ENCODE assay signal across 22 mouse cellular contexts in the genomic region with DNA sequence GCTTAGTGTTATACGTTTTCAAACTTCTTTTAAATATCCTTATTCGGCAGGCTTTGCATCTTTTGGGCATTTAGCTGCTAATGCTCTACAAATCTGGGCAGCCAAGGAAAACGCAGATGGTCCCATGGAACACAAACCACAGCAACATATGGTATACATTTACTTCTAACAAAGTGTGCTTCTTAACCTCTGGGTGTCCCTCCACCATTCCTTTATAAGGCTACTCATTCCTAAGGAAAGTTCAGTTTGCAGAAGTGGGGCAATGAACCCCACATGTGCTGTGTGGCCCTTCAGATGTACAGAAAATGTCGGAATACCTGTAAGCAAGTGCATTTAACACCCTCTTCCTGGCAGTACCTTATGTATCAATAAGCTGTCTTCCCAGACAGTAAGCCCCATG. TPM values are rescaled to one million over a fixed set of nuclear protein-coding genes. Genes with fewer than 3 reads are reported as not detected.
DNase-seq lines count a peak whose midpoint lies in the region; ATAC-seq and TF ChIP-seq lines count a peak whose summit lies in the region.
"Had no signal": no experiment of that assay in that cellular context is flagged by ENCODE, and none has a peak within 500 bp of the region (broad histone marks: within the 10 kb centered on the region; RNA-seq: fewer than 3 reads in every experiment).

No protein-coding gene starts in this region.

- no peak overlapping the region for H3K9ac ChIP-seq in embryonic facial prominence, embryonic 14.5 days (ENCODE audit: low read depth, low read length)
- no peak overlapping the region for H3K9ac ChIP-seq in limb, embryonic 13.5 days
- H3K9ac ChIP-seq: heart, embryonic 13.5 days; hindbrain, embryonic 15.5 days had no signal

- no peaks in the 10 kb centered on the region for H3K36me3 ChIP-seq in embryonic facial prominence, embryonic 14.5 days (ENCODE audit: control insufficient read depth, insufficient read depth, low read length)
- H3K36me3 ChIP-seq in limb, embryonic 13.5 days = no peaks in the 10 kb centered on the region
- H3K36me3 ChIP-seq: G1E; heart, embryonic 13.5 days; hindbrain, embryonic 15.5 days had no signal

- no peak for ATAC-seq in embryonic facial prominence, embryonic 14.5 days (ENCODE audit: low read depth)
- peak; percentile 68; the same call in 1 of the 2 replicates for ATAC-seq in limb, embryonic 13.5 days (ENCODE audit: low FRiP score, low read depth)
- ATAC-seq: activated CD4-positive, CD25-positive, alpha-beta regulatory T cell, adult 4 months; CD4-positive, CD25-positive, alpha-beta regulatory T cell, adult 4 months; forebrain, embryonic 16.5 days; intestine, embryonic 16.5 days had no signal

- H3K27ac ChIP-seq in embryonic facial prominence, embryonic 14.5 days (replicated peaks; ENCODE audit: low read depth, low read length) = no peak overlapping the region
- no peak overlapping the region for H3K27ac ChIP-seq in limb, embryonic 13.5 days
- no peak overlapping the region for H3K27ac ChIP-seq in gastrocnemius, adult 2 months
- H3K27ac ChIP-seq: heart, embryonic 13.5 days; hindbrain, embryonic 15.5 days had no signal

- H3K9me3 ChIP-seq in embryonic facial prominence, embryonic 14.5 days (ENCODE audit: control insufficient read depth, low read length) = no peaks in the 10 kb centered on the region
- H3K9me3 ChIP-seq in limb, embryonic 13.5 days = no peaks in the 10 kb centered on the region
- H3K9me3 ChIP-seq: G1E; heart, embryonic 13.5 days; hindbrain, embryonic 15.5 days had no signal

- H3K4me3 ChIP-seq in embryonic facial prominence, embryonic 14.5 days (ENCODE audit: low read depth, low read length) = no peak overlapping the region
- no peak overlapping the region for H3K4me3 ChIP-seq in limb, embryonic 13.5 days
- no peak overlapping the region for H3K4me3 ChIP-seq in gastrocnemius, adult 2 months
- H3K4me3 ChIP-seq: heart, embryonic 13.5 days; hindbrain, embryonic 15.5 days had no signal

- intact Hi-C loops in gastrocnemius, adult 2 months (cut with DNase I) = no loop called here

- peaks cover 13% of the 10 kb centered on the region; the same call in 1 of the 2 replicates for H3K4me1 ChIP-seq in embryonic facial prominence, embryonic 14.5 days (ENCODE audit: control insufficient read depth, insufficient read depth, low read length)
- peaks cover 19% of the 10 kb centered on the region; the same call in 1 of the 2 replicates for H3K4me1 ChIP-seq in limb, embryonic 13.5 days

- WGBS in embryonic facial prominence, embryonic 14.5 days = 22% methylated on average over 4 of the region's 4 CpGs
- 12% methylated on average over 4 of the region's 4 CpGs for WGBS in limb, embryonic 13.5 days

- DNase-seq in 3T3-L1 (ENCODE audit: low read depth, low spot score) (peak; percentile 32), NIH3T3 (ENCODE audit: low read depth) (peak; percentile 26)
- DNase-seq in embryonic facial prominence, embryonic 14.5 days (ENCODE audit: low spot score) = peak; percentile 50
- no peak for DNase-seq in gastrocnemius, adult 2 months
- no peak for DNase-seq in urinary bladder, postnatal 25 days (ENCODE audit: low spot score)
- DNase-seq: adrenal gland, postnatal 14 days; B cell, adult 2 months; cerebellum, adult 11-12 months; cerebellum, adult 9-10 months; cerebellum, postnatal 25 days; gastrocnemius, postnatal 36 days; heart, adult 11 months; heart, postnatal 36 days had no signal

- H3K27me3 ChIP-seq in embryonic facial prominence, embryonic 14.5 days (replicated peaks; ENCODE audit: control insufficient read depth, insufficient read depth, low read length) = peaks cover 46% of the 10 kb centered on the region
- H3K27me3 ChIP-seq in limb, embryonic 13.5 days = peaks cover 58% of the 10 kb centered on the region

- TF ChIP-seq CTCF in gastrocnemius, adult 2 months (IDR thresholded peaks at IDR 0.05) = no peak

- H3K4me2 ChIP-seq in embryonic facial prominence, embryonic 14.5 days (ENCODE audit: low read depth, low read length) = no peak overlapping the region
- no peak overlapping the region for H3K4me2 ChIP-seq in limb, embryonic 13.5 days (replicated peaks)
- H3K4me2 ChIP-seq: heart, embryonic 13.5 days; hindbrain, embryonic 15.5 days had no signal

RNA-seq across cellular contexts. Expression of a gene that starts 13.7 kb away (rescaled TPM):
- 36.6 and 37.0 TPM in 2 replicates for polyA plus RNA-seq in embryonic facial prominence, embryonic 14.5 days (2014; fragmentation: Nextera tagmentation; extraction: Ambion mirVana)
- 44.8 and 46.7 TPM in 2 replicates for polyA plus RNA-seq in limb, embryonic 13.5 days (2015; fragmentation: Nextera tagmentation; extraction: Ambion mirVana)
- 10 to 100 TPM; 11.6 to 14.8 TPM for total RNA-seq in gastrocnemius, adult 2 months (2021)

RNA-seq across cellular contexts. Expression of a gene that starts 14.1 kb away (rescaled TPM):
- polyA plus RNA-seq in embryonic facial prominence, embryonic 14.5 days (2014; fragmentation: Nextera tagmentation; extraction: Ambion mirVana) = 17.8 and 18.6 TPM in 2 replicates
- 61.6 and 65.2 TPM in 2 replicates for polyA plus RNA-seq in limb, embryonic 13.5 days (2015; fragmentation: Nextera tagmentation; extraction: Ambion mirVana)
- 1 to 10 TPM; 1.4 to 2.3 TPM for total RNA-seq in gastrocnemius, adult 2 months (2021)
- polyA plus RNA-seq: activated CD4-positive, CD25-positive, alpha-beta regulatory T cell, adult 4 months; CD4-positive, CD25-positive, alpha-beta regulatory T cell, adult 4 months; cortical plate, adult 2 months had no signal

Comparison
In these comparisons a context has a peak if more than half of its experiments do, and no peak if none do; other contexts are left out.
1. DNase-seq: peak in 3T3-L1 (single experiment), NIH3T3 (single experiment) and embryonic facial prominence, embryonic 14.5 days (single experiment); none in gastrocnemius, adult 2 months (single experiment) and urinary bladder, postnatal 25 days (single experiment).